Mouse (Mus musculus): ENCODE data around the gene Srpk1. TPM values are rescaled to one million over a fixed set of nuclear protein-coding genes. Genes with fewer than 3 reads are reported as not detected.
A peak's percentile ranks its signal among the peaks of the same experiment; 100 is the strongest.

Gene Srpk1
- polyA plus RNA-seq, 1 experiment: 19.7 TPM

- TF ChIP-seq CTCF (IDR thresholded peaks at IDR 0.05; ENCODE audit: extremely low read depth, insufficient read length, insufficient replicate concordance, low read depth, low read length) (no peak), POLR2A (IDR thresholded peaks at IDR 0.05; ENCODE audit: low read depth, low read length) (no peak)
- peaks cover 9% of the 10 kb centered on the region for H3K4me1 ChIP-seq (ENCODE audit: control insufficient read depth, insufficient read depth, insufficient read length, low read length)
- no peaks in the 10 kb centered on the region for H3K36me3 ChIP-seq (ENCODE audit: control insufficient read depth, insufficient read depth, low read length)
- H3K27me3 ChIP-seq (ENCODE audit: control insufficient read depth, insufficient read depth, low read length): no peaks in the 10 kb centered on the region
- WGBS: 15% methylated on average over 50 of the region's 50 CpGs
- H3K27ac ChIP-seq (ENCODE audit: insufficient read depth, low read depth, low read length): no peak within 1 kb of the TSS
- H3K4me3 ChIP-seq (ENCODE audit: low read depth, low read length): peak within 1 kb of the TSS; percentile 30
These were observed 47.0 kb downstream of the Srpk1 start, which contains the start of gene Lhfpl5 for GRCm38 (mm10) chr17:28575244-28576125. Gene Lhfpl5, plus strand, starts transcription at chr17:28575641.

GRCm38 (mm10) chr17:28572941-28573340 lies 49.6 kb downstream of the Srpk1 start:
- H3K36me3 ChIP-seq (ENCODE audit: control insufficient read depth, insufficient read depth, low read length): no peaks in the 10 kb centered on the region
- TF ChIP-seq POLR2A (IDR thresholded peaks at IDR 0.05; ENCODE audit: low read depth, low read length) (no peak), CTCF (IDR thresholded peaks at IDR 0.05; ENCODE audit: extremely low read depth, insufficient read length, insufficient replicate concordance, low read depth, low read length) (no peak)
- H3K4me3 ChIP-seq (ENCODE audit: low read depth, low read length): no peak overlapping the region
- peaks cover 9% of the 10 kb centered on the region for H3K4me1 ChIP-seq (ENCODE audit: control insufficient read depth, insufficient read depth, insufficient read length, low read length)
- no peak overlapping the region for H3K27ac ChIP-seq (ENCODE audit: insufficient read depth, low read depth, low read length)
- 77% methylated on average over 6 of the region's 6 CpGs for WGBS
- H3K27me3 ChIP-seq (ENCODE audit: control insufficient read depth, insufficient read depth, low read length): no peaks in the 10 kb centered on the region

- WGBS: 79% methylated on average over 7 of the region's 7 CpGs
- no peak overlapping the region for H3K27ac ChIP-seq (ENCODE audit: insufficient read depth, low read depth, low read length)
- H3K27me3 ChIP-seq (ENCODE audit: control insufficient read depth, insufficient read depth, low read length): no peaks in the 10 kb centered on the region
- TF ChIP-seq CTCF (IDR thresholded peaks at IDR 0.05; ENCODE audit: extremely low read depth, insufficient read length, insufficient replicate concordance, low read depth, low read length) (no peak), POLR2A (IDR thresholded peaks at IDR 0.05; ENCODE audit: low read depth, low read length) (no peak)
- H3K4me3 ChIP-seq (ENCODE audit: low read depth, low read length): no peak overlapping the region
- H3K36me3 ChIP-seq (ENCODE audit: control insufficient read depth, insufficient read depth, low read length): no peaks in the 10 kb centered on the region
- H3K4me1 ChIP-seq (ENCODE audit: control insufficient read depth, insufficient read depth, insufficient read length, low read length): peaks cover 9% of the 10 kb centered on the region
These were observed 50.0 kb downstream of the Srpk1 start for GRCm38 (mm10) chr17:28572521-28572920.

GRCm38 (mm10) chr17:28571868-28572267 lies 50.6 kb downstream of the Srpk1 start:
- H3K27ac ChIP-seq (ENCODE audit: insufficient read depth, low read depth, low read length): no peak overlapping the region
- H3K4me3 ChIP-seq (ENCODE audit: low read depth, low read length): no peak overlapping the region
- peaks cover 9% of the 10 kb centered on the region for H3K4me1 ChIP-seq (ENCODE audit: control insufficient read depth, insufficient read depth, insufficient read length, low read length)
- no peaks in the 10 kb centered on the region for H3K27me3 ChIP-seq (ENCODE audit: control insufficient read depth, insufficient read depth, low read length)
- WGBS: 53% methylated on average over 3 of the region's 3 CpGs
- H3K36me3 ChIP-seq (ENCODE audit: control insufficient read depth, insufficient read depth, low read length): no peaks in the 10 kb centered on the region
- no peak for TF ChIP-seq CTCF (IDR thresholded peaks at IDR 0.05; ENCODE audit: extremely low read depth, insufficient read length, insufficient replicate concordance, low read depth, low read length)
- TF ChIP-seq POLR2A (IDR thresholded peaks at IDR 0.05; ENCODE audit: low read depth, low read length): no peak

GRCm38 (mm10) chr17:28567541-28567940 lies 55.0 kb downstream of the Srpk1 start:
- 41% methylated on average over 3 of the region's 3 CpGs for WGBS
- no peaks in the 10 kb centered on the region for H3K36me3 ChIP-seq (ENCODE audit: control insufficient read depth, insufficient read depth, low read length)
- H3K27ac ChIP-seq (ENCODE audit: insufficient read depth, low read depth, low read length): no peak overlapping the region
- no peak overlapping the region for H3K4me3 ChIP-seq (ENCODE audit: low read depth, low read length)
- TF ChIP-seq CTCF (IDR thresholded peaks at IDR 0.05; ENCODE audit: extremely low read depth, insufficient read length, insufficient replicate concordance, low read depth, low read length) (no peak), POLR2A (IDR thresholded peaks at IDR 0.05; ENCODE audit: low read depth, low read length) (no peak)
- no peaks in the 10 kb centered on the region for H3K4me1 ChIP-seq (ENCODE audit: control insufficient read depth, insufficient read depth, insufficient read length, low read length)
- no peaks in the 10 kb centered on the region for H3K27me3 ChIP-seq (ENCODE audit: control insufficient read depth, insufficient read depth, low read length)

GRCm38 (mm10) chr17:28565181-28565580 lies 57.3 kb downstream of the Srpk1 start:
- H3K36me3 ChIP-seq (ENCODE audit: control insufficient read depth, insufficient read depth, low read length): no peaks in the 10 kb centered on the region
- no peak overlapping the region for H3K4me3 ChIP-seq (ENCODE audit: low read depth, low read length)
- H3K27ac ChIP-seq (ENCODE audit: insufficient read depth, low read depth, low read length): no peak overlapping the region
- H3K27me3 ChIP-seq (ENCODE audit: control insufficient read depth, insufficient read depth, low read length): no peaks in the 10 kb centered on the region
- TF ChIP-seq POLR2A (IDR thresholded peaks at IDR 0.05; ENCODE audit: low read depth, low read length): no peak
- no peak for TF ChIP-seq CTCF (IDR thresholded peaks at IDR 0.05; ENCODE audit: extremely low read depth, insufficient read length, insufficient replicate concordance, low read depth, low read length)
- no peaks in the 10 kb centered on the region for H3K4me1 ChIP-seq (ENCODE audit: control insufficient read depth, insufficient read depth, insufficient read length, low read length)

- Histone ChIP-seq H3K4me1 (ENCODE audit: control insufficient read depth, insufficient read depth, insufficient read length, low read length) (no peaks in the 10 kb centered on the region), H3K27me3 (ENCODE audit: control insufficient read depth, insufficient read depth, low read length) (no peaks in the 10 kb centered on the region), H3K4me3 (ENCODE audit: low read depth, low read length) (no peak overlapping the region), H3K36me3 (ENCODE audit: control insufficient read depth, insufficient read depth, low read length) (no peaks in the 10 kb centered on the region), H3K27ac (ENCODE audit: insufficient read depth, low read depth, low read length) (no peak overlapping the region)
- WGBS: 33% methylated on average over 7 of the region's 7 CpGs
- TF ChIP-seq POLR2A (IDR thresholded peaks at IDR 0.05; ENCODE audit: low read depth, low read length) (no peak), CTCF (IDR thresholded peaks at IDR 0.05; ENCODE audit: extremely low read depth, insufficient read length, insufficient replicate concordance, low read depth, low read length) (no peak)
These were observed 60.9 kb downstream of the Srpk1 start for GRCm38 (mm10) chr17:28561613-28562012.
